In the genomic region with DNA sequence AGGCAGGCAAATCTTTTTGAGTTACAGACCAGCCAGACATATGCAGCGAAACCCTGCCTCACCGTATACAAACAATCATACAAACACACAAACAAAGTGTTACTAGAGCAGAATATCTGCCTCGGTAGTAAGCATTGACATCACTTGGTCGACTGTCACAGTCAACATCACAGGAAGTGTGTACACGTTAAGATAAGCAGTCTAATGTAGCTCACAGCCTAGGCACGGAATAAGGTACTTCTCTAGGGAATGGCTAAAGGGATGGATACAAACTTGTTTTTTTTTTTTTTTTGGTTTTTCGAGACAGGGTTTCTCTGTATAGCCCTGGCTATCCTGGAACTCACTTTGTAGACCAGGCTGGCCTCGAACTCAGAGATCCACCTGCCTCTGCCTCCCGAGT, we compare ENCODE assay signal across 5 mouse cellular contexts. TPM values are rescaled to one million over a fixed set of nuclear protein-coding genes. Genes with fewer than 3 reads are reported as not detected.
A peak's percentile ranks its signal among the peaks of the same experiment; 100 is the strongest.
DNase-seq lines count a peak whose midpoint lies in the region; ATAC-seq and TF ChIP-seq lines count a peak whose summit lies in the region.
"Not testable (repeated sequence)": the region's sequence is repeated elsewhere in the genome, so short reads cannot be mapped to it uniquely, and the experiment has no call there.

No protein-coding gene starts in this region.

- H3K9ac ChIP-seq in MEL (ENCODE audit: control insufficient read depth, low read depth, low read length, poor library complexity, severe bottlenecking); liver, embryonic 11.5 days (ENCODE audit: low read depth, low read length): not testable (repeated sequence)

- TF ChIP-seq POLR2A in MEL (IDR thresholded peaks at IDR 0.05; ENCODE audit: control insufficient read depth in 1 of 2, insufficient read depth in 1 of 2, low read depth in 1 of 2, low read length in 2 of 2, poor library complexity in 1 of 2) = not testable (repeated sequence)

- TF ChIP-seq EP300 in MEL (IDR thresholded peaks at IDR 0.05; ENCODE audit: low read depth in 1 of 2, low read length in 2 of 2) = peak; percentile 37 to 48; a peak in 3 of 4 replicates

- H3K4me1 ChIP-seq in MEL (ENCODE audit: control insufficient read depth in 1 of 2, insufficient read depth in 2 of 2, low read length in 2 of 2); liver, embryonic 11.5 days (replicated peaks; ENCODE audit: control insufficient read depth, insufficient read depth, low read length): not testable (repeated sequence)
- peaks cover 43% of the 10 kb centered on the region for H3K4me1 ChIP-seq in megakaryocyte, embryonic 14.5 days

- H3K79me2 ChIP-seq in MEL (ENCODE audit: control insufficient read depth, insufficient read depth, low read length, poor library complexity) = not testable (repeated sequence)

- not testable (repeated sequence) for H3K27me3 ChIP-seq in MEL (ENCODE audit: control insufficient read depth in 1 of 2, insufficient read depth in 2 of 2, low read length in 2 of 2); liver, embryonic 11.5 days (replicated peaks; ENCODE audit: control insufficient read depth, insufficient read depth, low read length); megakaryocyte, embryonic 14.5 days (replicated peaks)

- not testable (repeated sequence) for H3K27ac ChIP-seq in MEL (ENCODE audit: control insufficient read depth, low read depth, low read length); liver, embryonic 11.5 days (ENCODE audit: low read depth, low read length)

- 55% methylated on average over 8 of the region's 9 CpGs for WGBS in liver, embryonic 11.5 days

- H3K4me2 ChIP-seq in liver, embryonic 11.5 days = not testable (repeated sequence)

- peak; percentile 75 for DNase-seq in MEL (ENCODE audit: low read depth, low spot score)
- not testable (repeated sequence) for DNase-seq in liver, embryonic 11.5 days (ENCODE audit: low spot score)

- H3K9me3 ChIP-seq in MEL (replicated peaks; ENCODE audit: insufficient read depth, low read length); liver, embryonic 11.5 days (ENCODE audit: control insufficient read depth, low read length); megakaryocyte, embryonic 14.5 days: not testable (repeated sequence)

- not testable (repeated sequence) for TF ChIP-seq CTCF in MEL (IDR thresholded peaks at IDR 0.05 in 2 of 3, conservative IDR thresholded peaks at IDR 0.05 in 1 of 3; ENCODE audit: control insufficient read depth in 1 of 3, insufficient read depth in 1 of 3, low read depth in 2 of 3, low read length in 3 of 3, poor library complexity in 1 of 3, severe bottlenecking in 1 of 3)

- H3K36me3 ChIP-seq in MEL (ENCODE audit: control insufficient read depth in 1 of 2, insufficient read depth in 2 of 2, low read length in 2 of 2) = peaks cover 6 to 21% of the 10 kb centered on the region in 2 experiments; a peak in 3 of 4 replicates
- not testable (repeated sequence) for H3K36me3 ChIP-seq in liver, embryonic 11.5 days (ENCODE audit: control insufficient read depth, insufficient read depth, low read length)
- peaks cover 48% of the 10 kb centered on the region for H3K36me3 ChIP-seq in megakaryocyte, embryonic 14.5 days (replicated peaks; ENCODE audit: low read length)

- TF ChIP-seq RAD21 in MEL (IDR thresholded peaks at IDR 0.05; ENCODE audit: low read depth, low read length) = not testable (repeated sequence)

- not testable (repeated sequence) for H3K4me3 ChIP-seq in MEL (ENCODE audit: control insufficient read depth in 1 of 2, insufficient read depth in 1 of 2, low read depth in 2 of 2, low read length in 2 of 2); liver, embryonic 11.5 days (ENCODE audit: low read depth, low read length)
- H3K4me3 ChIP-seq in megakaryocyte, embryonic 14.5 days (replicated peaks) = peak overlapping the region; percentile 67

- peak; percentile 88 for ATAC-seq in common myeloid progenitor, adult 5-6 weeks (replicated peaks; ENCODE audit: low read depth, poor library complexity, severe bottlenecking)
- peak; percentile 67 for ATAC-seq in liver, embryonic 11.5 days (replicated peaks; ENCODE audit: low FRiP score)
- ATAC-seq in megakaryocyte-erythroid progenitor cell, adult 5-6 weeks (replicated peaks; ENCODE audit: low FRiP score, low TSS enrichment, poor library complexity, severe bottlenecking) = peak; percentile 90

TF ChIP-seq in MEL, 35 proteins besides CTCF, POLR2A, EP300 and RAD21:
- TF ChIP-seq TCF12 (IDR thresholded peaks at IDR 0.05; ENCODE audit: low read depth, low read length) = peak; percentile 48; the same call in 1 of the 2 replicates
- TF ChIP-seq ZNF384 (IDR thresholded peaks at IDR 0.05; ENCODE audit: low read depth, low read length) = peak; percentile 76
- TF ChIP-seq GATA1 (IDR thresholded peaks at IDR 0.05; ENCODE audit: low read depth, low read length) = peak; percentile 74
- peak; percentile 66 for TF ChIP-seq TAL1 (IDR thresholded peaks at IDR 0.05; ENCODE audit: low read length)
- peak; percentile 20; the same call in 1 of the 2 replicates for TF ChIP-seq ETS1 (IDR thresholded peaks at IDR 0.05; ENCODE audit: low read depth, low read length)

RNA-seq across cellular contexts. Expression of gene Vps13a, which starts 23.3 kb away (rescaled TPM):
- 21.5 and 26.4 TPM in 2 replicates for total RNA-seq in MEL (2012; rRNA removed)
- polyA plus RNA-seq in MEL (2012; ENCODE audit: insufficient read depth in 1 of 2, insufficient read length in 2 of 2, low read depth in 1 of 2, low replicate concordance in 2 of 2, missing spikeins in 1 of 2) = 100 to 1,000 TPM in 1 of 2 experiments, 10 to 100 TPM in 1; 29.7 to 335 TPM
- total RNA-seq in common myeloid progenitor, adult 5-6 weeks (2017) = 101 and 109 TPM in 2 replicates
- 14.1 and 19.4 TPM in 2 replicates for polyA plus RNA-seq in liver, embryonic 11.5 days (2014; fragmentation: Nextera tagmentation; extraction: Ambion mirVana)
- polyA plus RNA-seq in megakaryocyte, embryonic 14.5 days (2012; ENCODE audit: insufficient read depth, low replicate concordance) = 3.1 TPM in 1 of 2 replicates, not detected in the other
- 61.4 and 74.7 TPM in 2 replicates for total RNA-seq in megakaryocyte-erythroid progenitor cell, adult 5-6 weeks (2014; fragmentation: Nextera tagmentation)
- 80.3 and 100 TPM in 2 replicates for total RNA-seq in megakaryocyte-erythroid progenitor cell, adult 5-6 weeks (2017)
